Mouse (Mus musculus) ES-Bruce4 (cell line): Measurements from ENCODE around the gene Map4k4.

Experiments used
- CTCF ChIP-seq: IDR thresholded peaks from one replicate; pipeline ENCODE4 v1.8.1; 2011; ENCODE audit warnings: low read depth, low read length
- EP300 ChIP-seq: IDR thresholded peaks from 2 replicates; pipeline ENCODE4 v1.6.1; 2011; ENCODE audit warnings: low read depth, low read length; ENCODE audit not compliant: insufficient read depth
- POLR2A ChIP-seq: IDR thresholded peaks from one replicate; pipeline ENCODE4 v1.8.1; 2011; ENCODE audit warnings: low read length; ENCODE audit not compliant: insufficient read depth

DNA sequence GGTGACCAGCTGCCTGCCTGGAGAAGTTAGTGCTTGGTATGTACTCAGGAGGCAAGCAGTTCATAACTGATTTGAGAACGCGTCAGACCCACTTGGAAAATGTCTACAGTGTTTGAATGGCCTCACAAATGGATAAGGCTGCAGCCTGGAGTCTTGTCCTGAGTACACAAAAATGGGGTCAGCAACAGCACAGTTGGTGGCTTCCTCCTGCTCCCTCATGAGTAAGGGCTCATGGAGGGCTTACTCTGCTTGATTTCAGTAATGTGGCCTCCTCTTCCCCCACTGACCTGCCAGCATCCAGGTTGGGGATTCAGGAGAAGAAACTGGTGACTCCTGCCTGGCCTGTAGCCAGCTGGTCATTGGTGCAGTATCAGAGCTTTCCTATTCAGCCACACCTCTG lies 130.9 kb downstream of the Map4k4 start:
- TF ChIP-seq EP300, result no peak
- no peak for TF ChIP-seq CTCF
- no peak for TF ChIP-seq POLR2A
